Mouse (Mus musculus): ENCODE measurements around the gene Hps4. TPM values are rescaled to one million over a fixed set of nuclear protein-coding genes. Genes with fewer than 3 reads are reported as not detected.
"Not testable (repeated sequence)": the region's sequence is repeated elsewhere in the genome, so short reads cannot be mapped to it uniquely, and the experiment has no call there.

The Hps4 gene
- polyA plus RNA-seq, 1 experiment from 2014 or later = 27.0 TPM

DNA sequence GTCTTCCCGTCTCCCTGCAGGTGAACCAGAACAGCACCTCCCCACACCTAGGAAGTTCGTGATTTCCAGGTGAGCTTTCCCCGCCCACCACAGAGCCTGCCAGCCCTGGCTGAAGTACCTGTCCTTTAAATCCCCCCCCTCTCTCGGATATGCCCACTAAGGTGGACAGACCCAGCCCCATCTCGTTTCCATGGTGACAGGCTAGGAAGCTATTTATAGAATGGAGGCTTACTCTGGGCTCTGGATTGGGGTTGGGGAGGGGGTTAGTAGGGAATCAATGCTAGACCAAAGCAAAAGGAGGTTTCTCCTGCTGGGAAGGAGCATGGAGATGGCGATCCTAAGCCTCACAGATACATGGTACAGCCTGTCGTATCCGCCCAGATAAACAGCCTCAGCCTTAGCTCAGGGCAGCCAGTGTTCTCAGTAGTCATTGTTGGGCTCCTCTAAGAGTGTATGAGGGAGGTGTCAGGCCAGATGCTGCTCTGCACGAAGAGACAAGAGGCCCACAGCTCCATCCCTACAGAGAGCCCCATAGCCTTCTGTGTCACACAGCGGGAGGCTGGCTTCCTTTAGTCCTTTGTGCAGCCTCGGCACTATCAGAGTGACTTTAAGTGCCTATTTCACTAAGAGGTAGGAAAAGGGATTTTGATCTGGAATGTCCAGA, 29.5 kb upstream of the Hps4 start:
- no peak overlapping the region for H3K27ac ChIP-seq (ENCODE audit: low read depth)
- H3K27me3 ChIP-seq (ENCODE audit: insufficient read depth, low read length) = no peaks in the 10 kb centered on the region
- ATAC-seq (ENCODE audit: insufficient read depth) (no peak), DNase-seq (no peak)
- no peak for TF ChIP-seq CTCF (IDR thresholded peaks at IDR 0.05; ENCODE audit: low read depth)
- H3K4me1 ChIP-seq (ENCODE audit: insufficient read depth) = no peaks in the 10 kb centered on the region
- H3K4me2 ChIP-seq = no peak overlapping the region
- H3K4me3 ChIP-seq (ENCODE audit: low read depth, low read length) = no peak overlapping the region
- H3K9ac ChIP-seq = no peak overlapping the region
- H3K36me3 ChIP-seq (ENCODE audit: insufficient read depth) = peaks cover 56% of the 10 kb centered on the region
- H3K9me3 ChIP-seq (ENCODE audit: low read depth, low read length) = no peaks in the 10 kb centered on the region
- WGBS = 70% methylated on average over 11 of the region's 11 CpGs

DNA sequence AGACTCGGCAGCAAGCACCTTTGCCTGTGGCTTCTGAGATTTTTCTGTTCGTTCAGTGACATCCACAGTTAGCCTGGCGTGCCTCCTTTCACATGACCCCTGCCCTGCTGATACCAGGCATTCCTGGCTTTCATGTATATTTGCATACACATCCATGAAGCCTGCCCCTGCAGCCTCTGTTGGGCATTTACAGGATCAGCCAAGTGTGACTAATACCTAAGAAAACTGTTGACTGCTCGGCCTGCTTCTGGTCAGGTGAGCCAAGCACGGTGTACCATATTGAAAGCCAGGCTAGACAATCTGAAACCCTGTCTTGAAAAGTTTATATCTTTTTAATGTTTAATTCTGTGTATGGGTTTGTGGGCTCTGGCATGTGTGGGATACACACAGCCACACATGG, 26.4 kb upstream of the Hps4 start:
- no peak overlapping the region for H3K4me2 ChIP-seq
- H3K27ac ChIP-seq (ENCODE audit: low read depth) = peak overlapping the region; percentile 28; the same call in 1 of the 2 replicates
- no peak for TF ChIP-seq CTCF (IDR thresholded peaks at IDR 0.05; ENCODE audit: low read depth)
- DNase-seq (no peak), ATAC-seq (ENCODE audit: insufficient read depth) (no peak)
- no peaks in the 10 kb centered on the region for H3K4me1 ChIP-seq (ENCODE audit: insufficient read depth)
- no peaks in the 10 kb centered on the region for H3K27me3 ChIP-seq (ENCODE audit: insufficient read depth, low read length)
- H3K4me3 ChIP-seq (ENCODE audit: low read depth, low read length) = no peak overlapping the region
- H3K9ac ChIP-seq = no peak overlapping the region
- H3K9me3 ChIP-seq (ENCODE audit: low read depth, low read length) = no peaks in the 10 kb centered on the region
- WGBS = 72% methylated on average over 5 of the region's 5 CpGs
- peaks cover 26% of the 10 kb centered on the region for H3K36me3 ChIP-seq (ENCODE audit: insufficient read depth)

GRCm38 (mm10) chr5:112317328-112317727, 25.6 kb upstream of the Hps4 start:
- 0 out of 2 replicates have a peak, but pooled peaks have one; percentile 22 for ATAC-seq (ENCODE audit: insufficient read depth)

GRCm38 (mm10) chr5:112319343-112319742, 23.5 kb upstream of the Hps4 start:
- not testable (repeated sequence) for H3K27me3 ChIP-seq (ENCODE audit: insufficient read depth, low read length); DNase-seq; H3K9me3 ChIP-seq (ENCODE audit: low read depth, low read length); H3K4me3 ChIP-seq (ENCODE audit: low read depth, low read length); H3K4me1 ChIP-seq (ENCODE audit: insufficient read depth); ATAC-seq (ENCODE audit: insufficient read depth); H3K27ac ChIP-seq (ENCODE audit: low read depth); H3K9ac ChIP-seq; H3K4me2 ChIP-seq
- 66% methylated on average over 2 of the region's 2 CpGs for WGBS
- peaks cover 20% of the 10 kb centered on the region for H3K36me3 ChIP-seq (ENCODE audit: insufficient read depth)

More at GRCm38 (mm10) chr5:112317328-112317727, 25.6 kb upstream of the Hps4 start:
- no peak overlapping the region for H3K4me2 ChIP-seq
- TF ChIP-seq CTCF (IDR thresholded peaks at IDR 0.05; ENCODE audit: low read depth) = no peak
- no peak overlapping the region for H3K9ac ChIP-seq
- peaks cover 21% of the 10 kb centered on the region for H3K36me3 ChIP-seq (ENCODE audit: insufficient read depth)
- peak; percentile 49 for DNase-seq
- H3K27me3 ChIP-seq (ENCODE audit: insufficient read depth, low read length) = no peaks in the 10 kb centered on the region
- 29% methylated on average over 5 of the region's 5 CpGs for WGBS
- H3K9me3 ChIP-seq (ENCODE audit: low read depth, low read length) = no peaks in the 10 kb centered on the region
- H3K4me3 ChIP-seq (ENCODE audit: low read depth, low read length) = no peak overlapping the region
- no peak overlapping the region for H3K27ac ChIP-seq (ENCODE audit: low read depth)
- H3K4me1 ChIP-seq (ENCODE audit: insufficient read depth) = no peaks in the 10 kb centered on the region

- Histone ChIP-seq H3K4me3 (ENCODE audit: low read depth, low read length) (no peak overlapping the region), H3K27ac (ENCODE audit: low read depth) (no peak overlapping the region), H3K27me3 (ENCODE audit: insufficient read depth, low read length) (no peaks in the 10 kb centered on the region), H3K4me2 (no peak overlapping the region), H3K36me3 (ENCODE audit: insufficient read depth) (peaks cover 12% of the 10 kb centered on the region), H3K9me3 (ENCODE audit: low read depth, low read length) (no peaks in the 10 kb centered on the region), H3K4me1 (ENCODE audit: insufficient read depth) (peaks cover 3% of the 10 kb centered on the region; the same call in 1 of the 2 replicates), H3K9ac (no peak overlapping the region)
- WGBS = 75% methylated on average over 5 of the region's 5 CpGs
- DNase-seq = no peak
- no peak for TF ChIP-seq CTCF (IDR thresholded peaks at IDR 0.05; ENCODE audit: low read depth)
- no peak for ATAC-seq (ENCODE audit: insufficient read depth)
These were observed 22.5 kb upstream of the Hps4 start for GRCm38 (mm10) chr5:112320379-112320778.

DNA sequence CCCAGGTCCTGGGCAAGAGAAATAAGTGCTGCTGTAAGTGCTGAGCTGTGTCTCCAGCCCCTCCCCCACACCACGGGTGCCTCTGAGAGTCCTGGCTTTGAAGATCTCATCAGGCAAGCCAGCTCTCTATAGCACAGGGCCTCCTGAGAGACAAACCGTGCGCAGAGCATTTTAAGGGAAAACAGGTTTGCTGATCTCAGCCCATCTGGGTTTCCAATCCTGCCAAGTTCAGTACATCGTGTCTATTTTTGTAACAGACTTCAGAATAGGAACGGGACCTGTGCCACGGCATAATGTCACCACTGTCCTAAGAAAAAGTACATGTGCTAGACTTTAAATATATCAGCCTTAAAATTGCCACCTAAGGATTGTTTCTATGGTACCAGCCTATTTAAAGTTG, 21.9 kb upstream of the Hps4 start:
- Histone ChIP-seq H3K4me3 (ENCODE audit: low read depth, low read length) (no peak overlapping the region), H3K4me1 (ENCODE audit: insufficient read depth) (peaks cover 4% of the 10 kb centered on the region; the same call in 1 of the 2 replicates), H3K36me3 (ENCODE audit: insufficient read depth) (peaks cover 7% of the 10 kb centered on the region; the same call in 1 of the 2 replicates), H3K27me3 (ENCODE audit: insufficient read depth, low read length) (no peaks in the 10 kb centered on the region), H3K4me2 (no peak overlapping the region), H3K9me3 (ENCODE audit: low read depth, low read length) (no peaks in the 10 kb centered on the region), H3K9ac (no peak overlapping the region), H3K27ac (ENCODE audit: low read depth) (no peak overlapping the region)
- DNase-seq (no peak), ATAC-seq (ENCODE audit: insufficient read depth) (no peak)
- no peak for TF ChIP-seq CTCF (IDR thresholded peaks at IDR 0.05; ENCODE audit: low read depth)
- WGBS = 70% methylated on average over 6 of the region's 6 CpGs

- Histone ChIP-seq H3K4me2 (no peak overlapping the region), H3K27ac (ENCODE audit: low read depth) (no peak overlapping the region), H3K27me3 (ENCODE audit: insufficient read depth, low read length) (no peaks in the 10 kb centered on the region), H3K36me3 (ENCODE audit: insufficient read depth) (0 out of 2 replicates have a peak, but pooled peaks cover 4% of the 10 kb centered on the region), H3K9me3 (ENCODE audit: low read depth, low read length) (no peaks in the 10 kb centered on the region), H3K9ac (no peak overlapping the region), H3K4me1 (ENCODE audit: insufficient read depth) (peaks cover 4% of the 10 kb centered on the region; the same call in 1 of the 2 replicates), H3K4me3 (ENCODE audit: low read depth, low read length) (no peak overlapping the region)
- ATAC-seq (ENCODE audit: insufficient read depth) = no peak
- WGBS = 69% methylated on average over 4 of the region's 4 CpGs
- no peak for DNase-seq
- no peak for TF ChIP-seq CTCF (IDR thresholded peaks at IDR 0.05; ENCODE audit: low read depth)
These were observed 21.5 kb upstream of the Hps4 start for GRCm38 (mm10) chr5:112321376-112321775.
